Mouse (Mus musculus) embryonic facial prominence, embryonic 11.5 days (tissue): ENCODE measurements around the gene Rcsd1. TPM values are rescaled to one million over a fixed set of nuclear protein-coding genes. Genes with fewer than 3 reads are reported as not detected.

ENCODE experiments used
- ATAC-seq: fragments of 200-750 bp; cut with Nextera tagmentation; replicated peaks from 2 replicates; pipeline ENCODE4 v1.8.0; 2017; ENCODE audit warnings: low read depth; ENCODE audit not compliant: insufficient number of reproducible peaks, low FRiP score, low TSS enrichment
- DNase-seq: peaks from one replicate; pipeline ENCODE4 v3.0.0-alpha.2; 2015; ENCODE audit warnings: low spot score
- H3K27ac ChIP-seq: fragments of 300-500 bp; sonication (generic); replicated peaks from 2 replicates; pipeline ENCODE4 v1.5.1; 2014; ENCODE audit warnings: mild to moderate bottlenecking, low read depth, low read length, control low read depth
- H3K27me3 ChIP-seq: fragments of 300-500 bp; sonication (generic); 2 replicates; pipeline ENCODE4 v1.6.1; 2014; ENCODE audit warnings: mild to moderate bottlenecking, low read length, moderate library complexity, mixed read lengths; ENCODE audit not compliant: control insufficient read depth, insufficient read depth
- H3K36me3 ChIP-seq: fragments of 300-500 bp; sonication (generic); replicated peaks from 2 replicates; pipeline ENCODE4 v1.6.1; 2014; ENCODE audit warnings: low read depth, mild to moderate bottlenecking, low read length, moderate library complexity, mixed read lengths; ENCODE audit not compliant: control insufficient read depth, insufficient read depth
- H3K4me1 ChIP-seq: fragments of 300-500 bp; sonication (generic); 2 replicates; pipeline ENCODE4 v1.6.1; 2014; ENCODE audit warnings: low read length, mixed read lengths; ENCODE audit not compliant: control insufficient read depth, insufficient read depth
- H3K4me2 ChIP-seq: fragments of 300-500 bp; sonication (generic); 2 replicates; pipeline ENCODE4 v1.6.1; 2014; ENCODE audit warnings: low read depth, mild to moderate bottlenecking, control low read depth, low read length, moderate library complexity
- H3K4me3 ChIP-seq: fragments of 300-500 bp; sonication (generic); 2 replicates; pipeline ENCODE4 v1.5.1; 2014; ENCODE audit warnings: low read depth, low read length, control low read depth
- H3K9ac ChIP-seq: fragments of 300-500 bp; sonication (generic); replicated peaks from 2 replicates; pipeline ENCODE4 v1.6.1; 2014; ENCODE audit warnings: mild to moderate bottlenecking, control low read depth, low read length
- H3K9me3 ChIP-seq: fragments of 300-500 bp; sonication (generic); replicated peaks from 2 replicates; pipeline ENCODE4 v1.6.1; 2016; ENCODE audit warnings: mild to moderate bottlenecking, low read length, inconsistent platforms, mixed read lengths; ENCODE audit not compliant: control insufficient read depth
- WGBS: fragments of 180-500 bp; shearing (Covaris S2); extraction: QIAGEN DNeasy Blood & Tissue Kit; methylation state at CpG from one replicate; pipeline ENCODE4 v1.1.7; 2014; 5-methylcytosine and 5-hydroxymethylcytosine counted together
- polyA plus RNA-seq: library from polyadenylated mRNA; unstranded; fragments of >200 nt; fragmentation: Nextera tagmentation; extraction: Ambion mirVana; gene quantifications from 2 replicates; pipeline ENCODE4 v1.2.1, GENCODE M21; 2014

Rcsd1 gene
- polyA plus RNA-seq, 1 experiment from 2014 or later: 8.3 TPM

DNA sequence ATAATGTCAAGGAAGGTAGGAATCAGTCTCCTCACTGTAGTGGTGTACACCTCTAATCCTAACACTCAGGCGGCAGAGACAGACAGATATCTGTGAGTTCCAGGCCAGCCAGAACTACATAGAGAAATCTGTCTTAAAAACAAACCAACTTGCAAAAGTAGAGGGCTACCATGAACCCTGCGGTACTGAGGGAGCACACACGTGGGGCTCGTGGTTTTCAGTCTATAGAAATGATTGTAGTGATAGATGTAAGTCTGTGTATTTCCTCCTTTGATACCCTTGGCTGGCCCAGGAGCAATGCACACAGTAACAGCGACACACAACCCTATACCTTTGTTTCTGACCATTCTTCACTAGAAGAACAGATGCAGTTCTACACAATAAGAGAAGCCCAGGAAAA, 2.4 kb upstream of the Rcsd1 start:
- H3K27ac ChIP-seq: no peak overlapping the region
- ATAC-seq (no peak), DNase-seq (no peak)
- no peak overlapping the region for H3K9ac ChIP-seq
- H3K4me3 ChIP-seq: no peak overlapping the region
- no peaks in the 10 kb centered on the region for H3K36me3 ChIP-seq
- no peak overlapping the region for H3K4me2 ChIP-seq
- no peaks in the 10 kb centered on the region for H3K4me1 ChIP-seq
- H3K27me3 ChIP-seq: peaks cover 4% of the 10 kb centered on the region; the same call in 1 of the 2 replicates
- no peaks in the 10 kb centered on the region for H3K9me3 ChIP-seq
- 87% methylated on average over 5 of the region's 5 CpGs for WGBS

GRCm38 (mm10) chr1:165708686-165709380, 724 bp downstream of the Rcsd1 start:
- H3K4me1 ChIP-seq: no peaks in the 10 kb centered on the region
- WGBS: 34% methylated on average over 9 of the region's 9 CpGs
- no peak overlapping the region for H3K9ac ChIP-seq
- H3K9me3 ChIP-seq: no peaks in the 10 kb centered on the region
- ATAC-seq (no peak), DNase-seq (no peak)
- H3K27ac ChIP-seq: no peak overlapping the region
- H3K36me3 ChIP-seq: no peaks in the 10 kb centered on the region
- H3K27me3 ChIP-seq: peaks cover 4% of the 10 kb centered on the region; the same call in 1 of the 2 replicates
- peak overlapping the region; percentile 94 for H3K4me2 ChIP-seq
- no peak overlapping the region; the same call in 1 of the 2 replicates for H3K4me3 ChIP-seq

- 0 out of 2 replicates have a peak overlapping the region, but pooled peaks have one; percentile 28 for H3K27ac ChIP-seq
- peaks cover 4% of the 10 kb centered on the region; the same call in 1 of the 2 replicates for H3K27me3 ChIP-seq
- WGBS: under 1% methylated on average over 47 of the region's 47 CpGs
- peak overlapping the region; percentile 77 for H3K9ac ChIP-seq
- ATAC-seq (peak; percentile 69), DNase-seq (peak; percentile 70)
- H3K9me3 ChIP-seq: no peaks in the 10 kb centered on the region
- H3K4me3 ChIP-seq: peak overlapping the region; percentile 71
- no peaks in the 10 kb centered on the region for H3K36me3 ChIP-seq
- H3K4me1 ChIP-seq: no peaks in the 10 kb centered on the region; the same call in 1 of the 2 replicates
- H3K4me2 ChIP-seq: peak overlapping the region; percentile 94
Measured at GRCm38 (mm10) chr1:165707640-165708322, 1.8 kb downstream of the Rcsd1 start.

- Histone ChIP-seq H3K36me3 (no peaks in the 10 kb centered on the region), H3K4me2 (peak overlapping the region; percentile 94), H3K9ac (peak overlapping the region; percentile 77), H3K4me3 (peak overlapping the region; percentile 71), H3K4me1 (no peaks in the 10 kb centered on the region; the same call in 1 of the 2 replicates), H3K27ac (no peak overlapping the region), H3K27me3 (peaks cover 4% of the 10 kb centered on the region; the same call in 1 of the 2 replicates), H3K9me3 (no peaks in the 10 kb centered on the region)
- no peak for ATAC-seq
- 16% methylated on average over 10 of the region's 10 CpGs for WGBS
- no peak for DNase-seq
Measured at GRCm38 (mm10) chr1:165707241-165707639, 2.3 kb downstream of the Rcsd1 start.

DNA sequence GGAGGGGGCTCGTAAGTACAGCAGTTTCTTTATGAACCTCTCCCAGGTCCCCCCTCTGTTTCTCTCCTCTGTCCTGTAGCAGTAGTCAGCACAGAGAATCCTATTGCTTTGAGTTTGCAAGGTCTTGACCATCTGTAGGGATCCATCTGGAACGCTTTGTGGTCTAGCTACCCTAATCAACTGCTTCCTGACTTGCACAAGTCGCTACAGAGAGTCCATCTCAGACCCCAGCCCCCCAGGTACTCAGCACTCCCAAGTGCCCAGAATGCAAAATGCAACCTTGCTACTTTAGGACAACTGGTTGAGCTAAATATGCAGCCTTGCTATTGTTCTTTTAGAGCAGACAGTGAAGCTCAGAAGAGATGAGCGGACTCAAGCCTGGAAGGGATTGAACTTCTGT, 3.1 kb downstream of the Rcsd1 start:
- Histone ChIP-seq H3K36me3 (no peaks in the 10 kb centered on the region), H3K4me3 (no peak overlapping the region), H3K9me3 (no peaks in the 10 kb centered on the region), H3K9ac (no peak overlapping the region), H3K27ac (no peak overlapping the region), H3K4me2 (no peak overlapping the region), H3K27me3 (peaks cover 4% of the 10 kb centered on the region; the same call in 1 of the 2 replicates), H3K4me1 (no peaks in the 10 kb centered on the region; the same call in none of the 2 replicates)
- DNase-seq: no peak
- no peak for ATAC-seq
- 69% methylated on average over 4 of the region's 4 CpGs for WGBS

DNA sequence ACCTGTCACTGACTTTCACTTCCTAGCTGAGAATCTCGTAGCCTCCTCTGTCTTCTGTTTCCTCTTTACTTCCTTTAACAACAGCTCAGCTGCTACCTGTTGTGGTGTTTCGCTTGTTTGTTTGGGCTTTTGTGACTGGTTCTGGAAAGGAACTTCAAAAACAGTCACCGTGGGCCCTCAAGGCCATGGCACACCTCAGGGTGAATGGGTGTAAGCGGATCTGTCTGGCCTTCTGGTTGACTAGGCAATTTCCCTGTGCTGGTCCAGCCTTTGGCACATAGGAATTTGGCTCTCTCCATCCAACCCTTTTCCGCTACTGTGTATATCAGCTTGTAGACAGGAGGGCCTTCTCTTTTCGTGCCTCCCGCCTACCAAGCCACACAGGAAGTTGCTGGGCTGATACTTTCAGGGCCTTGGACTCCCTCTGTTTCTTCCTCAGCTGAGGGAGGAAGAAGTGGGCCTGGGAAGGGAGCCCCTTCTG, 3.6 kb downstream of the Rcsd1 start:
- Histone ChIP-seq H3K27ac (no peak overlapping the region), H3K27me3 (peaks cover 4% of the 10 kb centered on the region; the same call in 1 of the 2 replicates), H3K4me3 (no peak overlapping the region), H3K9ac (no peak overlapping the region), H3K4me1 (peaks cover 3% of the 10 kb centered on the region), H3K36me3 (no peaks in the 10 kb centered on the region), H3K9me3 (no peaks in the 10 kb centered on the region), H3K4me2 (no peak overlapping the region)
- DNase-seq (no peak), ATAC-seq (no peak)
- 84% methylated on average over 7 of the region's 7 CpGs for WGBS

- H3K27me3 ChIP-seq: peaks cover 4% of the 10 kb centered on the region; the same call in 1 of the 2 replicates
- peaks cover 3% of the 10 kb centered on the region for H3K4me1 ChIP-seq
- H3K27ac ChIP-seq: no peak overlapping the region
- H3K4me3 ChIP-seq: no peak overlapping the region
- H3K36me3 ChIP-seq: no peaks in the 10 kb centered on the region
- H3K4me2 ChIP-seq: no peak overlapping the region
- no peak for DNase-seq
- H3K9me3 ChIP-seq: no peaks in the 10 kb centered on the region
- 72% methylated on average over 6 of the region's 6 CpGs for WGBS
- ATAC-seq: no peak
- no peak overlapping the region for H3K9ac ChIP-seq
Measured at GRCm38 (mm10) chr1:165705368-165705767, 4.2 kb downstream of the Rcsd1 start.

- no peaks in the 10 kb centered on the region for H3K9me3 ChIP-seq
- DNase-seq (no peak), ATAC-seq (no peak)
- WGBS: 80% methylated on average over 3 of the region's 3 CpGs
- H3K4me3 ChIP-seq: no peak overlapping the region
- H3K27me3 ChIP-seq: peaks cover 4% of the 10 kb centered on the region; the same call in 1 of the 2 replicates
- no peak overlapping the region for H3K4me2 ChIP-seq
- H3K27ac ChIP-seq: no peak overlapping the region
- H3K36me3 ChIP-seq: no peaks in the 10 kb centered on the region
- H3K4me1 ChIP-seq: peaks cover 3% of the 10 kb centered on the region
- H3K9ac ChIP-seq: no peak overlapping the region
Measured at GRCm38 (mm10) chr1:165704841-165705240, 4.7 kb downstream of the Rcsd1 start.
